Mouse (Mus musculus) T-cell, adult 2 months (primary cell): ENCODE data around the gene Ppfia1.

Source experiments
- DNase-seq: peaks from one replicate; pipeline ENCODE4 v3.0.0; 2022; ENCODE audit warnings: low spot score

Ppfia1 gene

DNA sequence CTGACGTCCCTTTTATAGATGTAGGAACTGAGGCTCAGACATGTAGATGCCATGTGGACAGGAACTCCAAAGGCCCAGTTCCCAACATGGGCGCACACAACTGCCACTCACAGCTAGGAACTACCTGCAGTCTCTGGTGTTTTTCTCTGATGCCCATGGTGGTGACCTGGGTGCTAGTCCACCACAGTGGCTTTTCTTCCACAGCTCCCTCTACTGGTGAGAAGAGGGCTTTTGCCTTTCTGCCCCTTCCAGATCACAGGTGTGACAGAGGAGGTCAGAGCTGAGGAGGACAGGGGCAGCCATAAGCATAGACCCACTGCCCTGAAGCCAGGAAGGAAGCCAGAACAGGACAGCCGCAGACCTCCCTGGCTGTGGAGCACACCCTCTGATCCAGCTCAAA lies 126.1 kb downstream of the Ppfia1 start:
- DNase-seq: no peak
